Comparison of ENCODE assay signal across 8 mouse cellular contexts in genomic region chr5:44538000-44538395, GRCm38 (mm10).
DNase-seq lines count a peak whose midpoint lies in the region; ATAC-seq lines count a peak whose summit lies in the region.
"Had no signal": no experiment of that assay in that cellular context is flagged by ENCODE, and none has a peak within 500 bp of the region (broad histone marks: within the 10 kb centered on the region; RNA-seq: fewer than 3 reads in every experiment).

No protein-coding gene starts in this region.

- WGBS in kidney, embryonic 14.5 days = 58% methylated on average over 5 of the region's 5 CpGs

- no peaks in the 10 kb centered on the region for H3K9me3 ChIP-seq in kidney, embryonic 14.5 days (ENCODE audit: control insufficient read depth, low read length)
- H3K9me3 ChIP-seq: heart, embryonic 15.5 days had no signal

- H3K36me3 ChIP-seq in kidney, embryonic 14.5 days (ENCODE audit: control insufficient read depth, insufficient read depth, low read length) = no peaks in the 10 kb centered on the region; the same call in 1 of the 2 replicates
- H3K36me3 ChIP-seq: heart, embryonic 15.5 days had no signal

- no peak overlapping the region for H3K4me3 ChIP-seq in kidney, embryonic 14.5 days (ENCODE audit: low read length)
- H3K4me3 ChIP-seq: heart, embryonic 15.5 days had no signal

- no peaks in the 10 kb centered on the region for H3K4me1 ChIP-seq in kidney, embryonic 14.5 days (ENCODE audit: control insufficient read depth, insufficient read depth, low read length)
- H3K4me1 ChIP-seq: heart, embryonic 15.5 days had no signal

- DNase-seq in cerebellum, adult 9-10 months = peak; percentile 8
- DNase-seq in embryo, embryonic 9.5 days (ENCODE audit: extremely low spot score) = peak; percentile 44
- peak; percentile 28 for DNase-seq in heart, postnatal 4 days
- peak; percentile 89 to 95 for DNase-seq in left cerebral cortex, postnatal 14 days (ENCODE audit: low spot score in 2 of 2)
- peak; percentile 94 to 97 for DNase-seq in right cerebral cortex, postnatal 10 days (ENCODE audit: low spot score in 2 of 2)

- no peak overlapping the region for H3K9ac ChIP-seq in kidney, embryonic 14.5 days (ENCODE audit: low read depth, low read length)
- H3K9ac ChIP-seq: heart, embryonic 15.5 days had no signal

- intact Hi-C loops in left cerebral cortex, postnatal 14 days (cut with DNase I) = no loop called here

- H3K27ac ChIP-seq in kidney, embryonic 14.5 days (ENCODE audit: low read depth, low read length) = no peak overlapping the region
- H3K27ac ChIP-seq: heart, embryonic 15.5 days had no signal

- no peaks in the 10 kb centered on the region for H3K27me3 ChIP-seq in kidney, embryonic 14.5 days (ENCODE audit: control insufficient read depth, insufficient read depth, low read length)
- H3K27me3 ChIP-seq: heart, embryonic 15.5 days had no signal

- no peak for ATAC-seq in kidney, embryonic 14.5 days (ENCODE audit: low FRiP score, low TSS enrichment)
- ATAC-seq in megakaryocyte-erythroid progenitor cell, adult 5-6 weeks (replicated peaks; ENCODE audit: low FRiP score, low TSS enrichment, poor library complexity, severe bottlenecking) = no peak

- H3K4me2 ChIP-seq in kidney, embryonic 14.5 days (replicated peaks; ENCODE audit: low read depth, low read length) = no peak overlapping the region
- H3K4me2 ChIP-seq: heart, embryonic 15.5 days had no signal

Comparison
In these comparisons a context has a peak if more than half of its experiments do, and no peak if none do; other contexts are left out.
1. DNase-seq: peak in every context shown above with its lines; median percentile 96 in right cerebral cortex, postnatal 10 days; 92 in left cerebral cortex, postnatal 14 days; 44 in embryo, embryonic 9.5 days; 28 in heart, postnatal 4 days; 8 in cerebellum, adult 9-10 months.